In genomic region chr3:35306013-35306412, GRCm38 (mm10) we compare ENCODE assay signal across 13 mouse cellular contexts.
"Had no signal": no experiment of that assay in that cellular context is flagged by ENCODE, and none has a peak within 500 bp of the region (broad histone marks: within the 10 kb centered on the region; RNA-seq: fewer than 3 reads in every experiment).

No protein-coding gene starts in this region.

- H3K36me3 ChIP-seq: liver, embryonic 13.5 days; neural tube, embryonic 13.5 days; stomach, embryonic 15.5 days had no signal

- H3K4me3 ChIP-seq: liver, embryonic 13.5 days; neural tube, embryonic 13.5 days; stomach, embryonic 15.5 days had no signal

- H3K4me1 ChIP-seq: liver, embryonic 13.5 days; neural tube, embryonic 13.5 days; stomach, embryonic 15.5 days had no signal

- DNase-seq: kidney, adult 18-20 months; kidney, adult 9 months; kidney, postnatal 14 days; kidney, postnatal 4 days; liver, embryonic 13.5 days; lung, adult 2 months; lung, postnatal 14 days; midbrain, embryonic 14.5 days; retina, postnatal 1 day; right cerebral cortex, postnatal 25 days; spleen, adult 18-20 months had no signal

- H3K27ac ChIP-seq: liver, embryonic 13.5 days; neural tube, embryonic 13.5 days; stomach, embryonic 15.5 days had no signal

- H3K27me3 ChIP-seq: liver, embryonic 13.5 days; neural tube, embryonic 13.5 days; stomach, embryonic 15.5 days had no signal
